Mouse (Mus musculus): ENCODE data around the gene Uvssa. TPM values are rescaled to one million over a fixed set of nuclear protein-coding genes. Genes with fewer than 3 reads are reported as not detected.

Gene Uvssa
- total RNA-seq, 2 experiments from 2014 or later = 5.3 to 7.3 TPM

DNA sequence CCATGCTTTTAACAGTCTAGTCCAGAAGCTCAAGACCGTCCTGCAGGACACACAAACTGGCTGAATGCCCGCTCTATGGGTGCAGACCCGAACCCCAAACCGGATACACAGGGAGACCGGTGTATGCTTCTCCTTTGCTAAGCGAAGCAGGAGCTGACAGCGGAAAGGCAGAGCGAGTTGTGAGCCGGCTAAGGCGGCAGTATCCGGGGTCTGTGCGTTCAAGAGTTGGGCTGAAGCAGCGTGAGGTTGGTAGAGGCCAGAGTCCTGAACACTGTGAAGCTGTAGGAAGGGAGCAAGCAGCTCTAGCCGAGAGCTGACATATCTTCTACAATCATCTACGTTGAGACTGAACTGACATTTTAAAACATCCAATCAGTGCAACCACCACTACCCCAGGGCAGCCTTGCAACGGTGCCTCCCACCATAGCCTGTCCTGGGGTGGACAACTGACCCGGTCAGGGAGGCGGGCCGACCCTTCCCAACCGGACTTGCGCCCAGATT is 498 bp upstream of the Uvssa start:
- peak in 1 of 2 experiments; percentile 19 for DNase-seq (ENCODE audit: extremely low spot score in 1 of 2, low spot score in 2 of 2)
- TF ChIP-seq CTCF (IDR thresholded peaks at IDR 0.05) = no peak
- intact Hi-C loops (cut with DNase I) = loop anchor here (1.0 kb wide), 3 partner anchors 43 to 279 kb away; partner anchors contain the start of gene Maea
- Histone ChIP-seq H3K4me3 (peak overlapping the region; percentile 73), H3K27ac (peak overlapping the region; percentile 85)

DNA sequence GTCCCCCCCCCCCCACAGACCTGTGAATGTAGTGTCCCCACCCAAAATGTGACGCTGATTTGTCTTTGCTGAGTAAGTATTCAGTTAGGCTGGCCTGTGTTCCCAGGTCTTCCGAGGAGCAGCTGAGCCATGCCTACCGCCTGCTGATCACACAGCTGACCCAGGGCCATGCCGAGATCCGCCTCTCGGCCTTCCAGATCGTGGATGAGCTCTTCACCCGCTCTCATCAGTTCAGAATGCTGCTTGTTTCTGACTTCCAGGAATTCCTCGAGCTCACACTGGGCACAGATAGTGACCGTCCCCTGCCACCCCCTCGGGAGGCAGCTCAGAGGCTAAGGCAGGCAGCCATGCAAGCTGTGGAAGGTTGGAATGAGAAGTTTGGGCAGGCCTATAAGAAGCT is 9.2 kb downstream of the Uvssa start:
- no peak for TF ChIP-seq CTCF (IDR thresholded peaks at IDR 0.05)
- no peak for DNase-seq (ENCODE audit: extremely low spot score in 1 of 2, low spot score in 2 of 2)
- no peak overlapping the region for H3K4me3 ChIP-seq
- intact Hi-C loops (cut with DNase I) = no loop called here
- no peak overlapping the region for H3K27ac ChIP-seq

DNA sequence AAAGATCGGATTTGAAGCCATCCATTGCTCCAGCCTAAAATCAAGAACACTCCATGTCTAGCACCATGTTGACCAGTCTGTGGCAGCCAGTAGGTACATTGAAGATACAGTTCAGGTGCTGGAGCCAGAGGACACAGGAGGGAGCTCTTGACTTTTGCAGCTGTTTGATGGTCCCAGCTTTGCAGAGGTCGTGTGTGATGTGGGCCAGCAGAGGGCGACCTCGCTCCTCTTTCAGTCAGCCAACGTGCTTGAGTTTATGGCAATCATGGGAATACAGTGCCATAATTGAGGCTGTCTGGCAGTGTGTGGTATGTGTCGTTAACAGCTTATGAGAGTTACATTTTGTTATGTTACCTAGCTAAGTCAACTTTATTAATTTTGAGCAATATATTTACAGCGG is 15.5 kb downstream of the Uvssa start:
- Histone ChIP-seq H3K27ac (no peak overlapping the region), H3K4me3 (no peak overlapping the region)
- intact Hi-C loops (cut with DNase I) = loop anchor here (1.0 to 5.0 kb wide), 4 partner anchors 48 to 195 kb away; no protein-coding TSS in a partner anchor
- peak; percentile 95 for TF ChIP-seq CTCF (IDR thresholded peaks at IDR 0.05)
- DNase-seq (ENCODE audit: extremely low spot score in 1 of 2, low spot score in 2 of 2) = peak; percentile 80 to 82

DNA sequence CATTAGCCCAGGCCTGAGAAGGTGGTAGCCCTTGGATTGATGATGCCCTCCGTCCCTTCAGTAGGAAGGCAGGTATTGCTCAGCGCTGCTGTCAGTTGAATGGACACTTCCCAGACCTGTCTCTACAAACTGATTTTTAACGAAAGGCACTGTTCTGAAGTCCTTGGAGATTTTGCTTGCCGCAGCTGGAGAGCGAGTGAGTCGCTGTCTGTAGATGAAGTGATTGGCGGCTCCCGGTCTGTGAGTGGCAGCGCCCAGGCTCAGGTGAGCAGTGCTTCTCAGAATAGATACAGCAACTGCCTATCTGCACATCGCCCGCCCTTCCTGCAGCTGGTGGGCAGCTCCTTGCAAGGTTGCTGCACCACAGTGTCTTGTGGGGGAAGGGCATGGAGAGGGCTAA is 17.3 kb downstream of the Uvssa start:
- intact Hi-C loops (cut with DNase I) = no loop called here
- DNase-seq (ENCODE audit: extremely low spot score in 1 of 2, low spot score in 2 of 2) = no peak
- H3K4me3 ChIP-seq = no peak overlapping the region
- TF ChIP-seq CTCF (IDR thresholded peaks at IDR 0.05) = no peak
- no peak overlapping the region for H3K27ac ChIP-seq

DNA sequence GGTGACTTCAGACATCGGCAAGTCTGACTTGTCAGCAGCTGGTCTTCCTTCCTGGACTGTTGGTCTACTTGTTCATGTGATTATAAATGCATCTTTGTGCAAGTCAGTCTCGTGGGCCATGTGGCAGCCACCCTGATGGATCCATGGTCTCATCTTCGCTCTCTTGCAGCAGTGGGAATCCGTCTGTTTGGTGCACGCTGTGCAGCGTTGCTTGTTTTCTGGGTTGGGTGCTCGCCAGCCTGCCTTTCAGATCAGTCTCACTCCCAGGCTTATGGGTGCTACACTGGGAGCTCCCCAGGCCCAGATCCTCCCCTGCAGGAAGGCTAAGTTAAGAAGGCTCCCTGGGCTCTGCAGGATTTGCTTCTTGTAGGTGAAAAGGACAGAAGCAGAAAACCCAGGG is 18.5 kb downstream of the Uvssa start:
- Histone ChIP-seq H3K4me3 (no peak overlapping the region), H3K27ac (no peak overlapping the region)
- DNase-seq (ENCODE audit: extremely low spot score in 1 of 2, low spot score in 2 of 2) = no peak
- intact Hi-C loops (cut with DNase I) = no loop called here
- TF ChIP-seq CTCF (IDR thresholded peaks at IDR 0.05) = no peak

DNA sequence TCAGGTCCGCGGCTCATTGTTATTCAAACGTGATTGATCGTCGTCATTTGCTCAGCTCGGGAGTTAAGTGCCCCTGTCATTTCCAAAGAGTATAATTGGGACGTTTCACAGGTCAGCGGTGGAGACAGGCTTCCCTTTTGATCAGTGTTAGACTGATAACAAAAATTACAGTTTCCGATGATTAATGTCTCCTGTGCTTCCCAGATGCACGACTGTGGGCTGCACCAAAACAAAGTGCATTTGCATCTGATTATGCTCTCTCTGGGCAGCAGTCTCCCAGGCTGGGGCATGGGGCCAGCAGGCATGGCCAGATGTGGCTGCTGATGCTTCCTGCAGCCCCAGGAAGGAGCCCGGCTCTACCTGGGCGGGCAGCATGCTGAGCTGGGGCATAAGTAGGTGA is 22.5 kb downstream of the Uvssa start:
- no peak for DNase-seq (ENCODE audit: extremely low spot score in 1 of 2, low spot score in 2 of 2)
- H3K4me3 ChIP-seq = no peak overlapping the region
- intact Hi-C loops (cut with DNase I) = no loop called here
- no peak for TF ChIP-seq CTCF (IDR thresholded peaks at IDR 0.05)
- no peak overlapping the region for H3K27ac ChIP-seq

DNA sequence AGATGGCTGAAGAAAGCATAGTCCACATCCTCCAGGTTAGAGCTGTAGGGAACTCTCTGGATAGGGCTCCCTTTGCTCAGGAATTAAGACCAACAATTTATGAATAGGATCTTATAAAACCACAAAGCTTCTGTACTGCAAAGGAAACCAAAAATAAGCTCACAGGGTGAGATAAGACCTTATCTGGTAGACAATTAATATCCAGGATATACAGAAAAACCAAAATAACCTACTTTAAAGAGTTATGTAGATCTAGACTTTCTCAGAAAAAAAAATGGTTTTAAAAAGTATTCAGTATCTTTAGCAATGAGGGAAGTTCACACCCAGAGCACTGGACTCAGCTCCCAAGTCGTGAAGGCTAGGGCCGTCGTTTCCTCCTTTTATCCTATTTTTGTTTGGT is 42.0 kb downstream of the Uvssa start:
- DNase-seq (ENCODE audit: extremely low spot score in 1 of 2, low spot score in 2 of 2) = no peak
- intact Hi-C loops (cut with DNase I) = no loop called here
- no peak overlapping the region for H3K4me3 ChIP-seq
- H3K27ac ChIP-seq = no peak overlapping the region
- no peak for TF ChIP-seq CTCF (IDR thresholded peaks at IDR 0.05)

DNA sequence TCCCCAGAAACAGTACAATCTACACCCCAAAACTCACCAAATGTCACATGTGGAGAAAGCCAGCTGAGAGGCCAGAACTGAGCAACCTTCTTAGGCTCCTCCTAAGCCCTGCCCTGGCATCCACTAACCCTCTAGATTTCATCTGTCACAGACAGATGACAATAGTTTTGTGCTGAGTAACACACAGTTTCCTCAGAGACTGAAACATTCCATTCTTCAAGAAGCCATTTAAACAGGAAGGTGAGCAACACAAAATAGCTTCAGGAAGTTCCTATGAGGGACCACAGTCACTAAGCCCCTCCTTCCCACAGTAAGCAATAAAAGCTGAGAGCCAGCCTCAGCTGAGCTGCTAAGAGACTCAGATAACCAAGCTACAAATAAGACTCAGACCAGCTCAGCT is 49.1 kb downstream of the Uvssa start:
- H3K4me3 ChIP-seq = no peak overlapping the region
- no peak for DNase-seq (ENCODE audit: extremely low spot score in 1 of 2, low spot score in 2 of 2)
- no peak overlapping the region for H3K27ac ChIP-seq
- intact Hi-C loops (cut with DNase I) = no loop called here
- no peak for TF ChIP-seq CTCF (IDR thresholded peaks at IDR 0.05)

DNA sequence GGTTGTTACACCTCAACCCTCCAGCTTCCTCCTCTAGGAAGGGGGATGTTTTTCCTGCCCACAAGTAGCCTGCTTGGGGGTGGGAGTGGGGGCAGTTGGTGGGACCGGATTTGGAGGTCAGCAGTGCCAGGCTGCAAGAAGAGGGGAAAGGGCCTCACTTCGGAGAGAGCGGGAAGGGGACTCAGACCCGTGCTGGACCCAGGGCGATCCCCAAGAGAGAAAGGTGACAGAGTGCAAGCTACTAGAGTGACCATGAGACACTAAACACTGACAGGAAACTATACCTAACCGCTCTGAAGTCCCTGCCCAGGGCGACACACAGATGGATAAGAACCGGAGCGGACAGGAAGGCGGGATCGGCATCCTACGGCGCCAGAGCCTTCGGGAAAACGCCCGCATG is 51.8 kb downstream of the Uvssa start:
- no peak overlapping the region for H3K4me3 ChIP-seq
- no peak overlapping the region for H3K27ac ChIP-seq
- intact Hi-C loops (cut with DNase I) = no loop called here
- TF ChIP-seq CTCF (IDR thresholded peaks at IDR 0.05) = no peak
- no peak for DNase-seq (ENCODE audit: extremely low spot score in 1 of 2, low spot score in 2 of 2)

DNA sequence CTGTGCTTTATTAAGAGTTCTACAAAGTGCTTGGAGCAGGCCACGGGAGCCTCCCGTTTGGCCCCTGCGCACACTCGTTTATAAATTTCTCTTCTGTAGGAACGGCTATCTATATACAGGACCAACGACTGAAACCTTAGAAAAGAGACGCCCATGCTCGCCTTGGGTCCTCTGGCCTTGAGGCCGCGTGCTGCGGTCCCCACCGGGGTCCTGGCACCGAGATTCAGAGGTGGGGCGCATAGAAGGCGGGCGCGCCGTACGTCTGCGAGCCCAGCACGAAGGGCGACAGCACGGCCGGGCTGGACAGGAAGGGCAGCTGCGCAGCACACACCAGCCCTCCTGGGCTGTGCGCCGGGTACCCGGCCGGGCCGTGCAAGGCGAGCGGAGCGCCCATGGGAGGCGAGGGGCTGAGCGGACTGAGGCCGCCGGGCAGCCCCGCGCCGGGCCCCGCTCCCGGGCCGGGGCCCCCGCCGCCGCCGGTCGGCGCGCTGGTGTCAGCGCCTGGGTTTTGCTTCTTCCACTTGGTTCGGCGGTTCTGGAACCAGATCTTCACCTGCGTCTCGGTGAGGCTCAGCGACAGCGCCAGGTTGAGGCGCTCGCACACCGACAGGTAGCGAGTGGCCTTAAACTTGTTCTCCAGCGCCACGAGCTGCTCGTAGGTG is 52.3 kb downstream of the Uvssa start:
- intact Hi-C loops (cut with DNase I) = no loop called here
- no peak overlapping the region for H3K27ac ChIP-seq
- no peak for TF ChIP-seq CTCF (IDR thresholded peaks at IDR 0.05)
- H3K4me3 ChIP-seq = no peak overlapping the region
- no peak for DNase-seq (ENCODE audit: extremely low spot score in 1 of 2, low spot score in 2 of 2)

DNA sequence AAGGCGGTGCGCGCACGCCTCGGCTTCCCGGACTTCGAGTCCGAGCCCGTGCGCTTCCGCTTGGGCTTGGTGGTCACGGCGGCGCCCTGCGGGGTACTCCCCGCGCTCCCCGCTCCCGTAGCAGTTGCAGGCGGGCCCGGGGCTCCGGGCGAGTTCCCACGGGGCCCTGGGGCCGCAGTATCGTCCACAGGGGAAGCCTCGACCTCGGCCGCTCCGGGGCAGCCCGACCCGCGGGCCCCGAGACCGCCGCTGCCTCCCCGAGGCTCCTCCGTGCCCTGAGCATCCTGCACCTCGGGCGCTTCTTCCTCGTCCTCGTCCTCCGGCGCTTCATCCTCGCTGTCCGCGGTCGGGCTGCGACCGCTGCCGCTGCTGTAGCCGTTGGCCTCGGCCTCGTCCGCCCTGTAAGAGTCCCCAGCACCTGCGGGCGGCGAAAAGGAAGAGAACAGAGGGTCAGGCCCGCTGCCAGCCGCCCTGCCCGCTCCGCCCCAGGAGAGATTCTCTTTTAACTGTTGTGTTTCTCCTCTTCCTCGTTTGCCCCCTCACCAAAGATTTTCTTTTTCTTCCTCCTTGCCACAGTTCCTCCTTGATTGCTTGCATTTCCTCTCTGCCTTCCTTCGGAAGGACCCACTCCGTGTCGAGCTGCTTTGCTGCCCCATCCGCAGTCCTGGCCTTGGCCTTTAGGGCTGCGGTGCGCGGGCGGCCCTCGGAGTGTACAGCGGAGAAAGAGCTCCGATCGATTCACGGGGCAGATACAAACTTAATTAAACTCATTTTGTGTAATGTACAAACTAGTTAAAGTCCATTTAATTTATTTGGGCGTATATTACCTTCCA is 53.0 kb downstream of the Uvssa start:
- intact Hi-C loops (cut with DNase I) = no loop called here

More for the DNA sequence above, 53.0 kb downstream of the Uvssa start:
- Histone ChIP-seq H3K4me3 (no peak overlapping the region), H3K27ac (no peak overlapping the region)
- TF ChIP-seq CTCF (IDR thresholded peaks at IDR 0.05) = no peak
- no peak for DNase-seq (ENCODE audit: extremely low spot score in 1 of 2, low spot score in 2 of 2)
